Mouse (Mus musculus): ENCODE results near the gene 1110004F10Rik.

GRCm38 (mm10) chr7:116121202-116121601 lies 82.0 kb downstream of the 1110004F10Rik start:
- TF ChIP-seq CTCF (IDR thresholded peaks at IDR 0.05), result no peak
- no peak for TF ChIP-seq EP300 (IDR thresholded peaks at IDR 0.05)

Data from lung, postnatal 0 days (tissue).